Mouse (Mus musculus): Measurements from ENCODE around the gene Cd8a. TPM values are rescaled to one million over a fixed set of nuclear protein-coding genes. Genes with fewer than 3 reads are reported as not detected.

Gene Cd8a
- polyA plus RNA-seq, 1 experiment from 2014 or later = not detected

DNA sequence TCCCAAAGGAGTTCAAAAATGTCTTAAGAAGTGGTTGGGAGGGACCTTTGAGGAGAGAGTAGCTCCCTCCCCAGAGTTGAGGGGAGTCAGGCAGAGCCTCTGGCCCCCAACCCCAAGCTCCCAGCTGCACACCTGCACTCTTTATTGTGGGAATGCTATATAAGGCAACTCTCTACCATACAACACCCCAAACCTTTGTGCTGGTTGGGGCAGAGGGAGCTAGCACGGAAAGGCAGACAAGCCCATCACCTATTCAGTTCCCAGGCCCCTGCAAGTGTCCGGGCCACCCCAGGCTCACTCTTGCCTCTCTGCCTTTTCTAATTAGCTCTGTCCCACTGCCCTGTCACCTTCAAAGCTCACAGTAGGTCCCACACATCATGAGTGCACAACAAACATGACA is 19.5 kb upstream of the Cd8a start:
- Histone ChIP-seq H3K27ac (replicated peaks; ENCODE audit: low read depth, low read length) (no peak overlapping the region), H3K4me2 (ENCODE audit: low read depth, low read length) (no peak overlapping the region), H3K36me3 (replicated peaks; ENCODE audit: control insufficient read depth, insufficient read depth, low read depth, low read length) (no peaks in the 10 kb centered on the region), H3K9me3 (replicated peaks; ENCODE audit: control insufficient read depth, low read length) (no peaks in the 10 kb centered on the region), H3K4me1 (ENCODE audit: control insufficient read depth, insufficient read depth, low read length) (no peaks in the 10 kb centered on the region), H3K4me3 (ENCODE audit: low read depth, low read length) (no peak overlapping the region), H3K27me3 (ENCODE audit: control insufficient read depth, insufficient read depth, low read length) (no peaks in the 10 kb centered on the region), H3K9ac (replicated peaks; ENCODE audit: low read length) (no peak overlapping the region)
- ATAC-seq (replicated peaks; ENCODE audit: insufficient number of reproducible peaks, low FRiP score, low TSS enrichment, low read depth) (no peak), DNase-seq (ENCODE audit: low spot score) (no peak)
- 73% methylated on average over 2 of the region's 2 CpGs for WGBS

DNA sequence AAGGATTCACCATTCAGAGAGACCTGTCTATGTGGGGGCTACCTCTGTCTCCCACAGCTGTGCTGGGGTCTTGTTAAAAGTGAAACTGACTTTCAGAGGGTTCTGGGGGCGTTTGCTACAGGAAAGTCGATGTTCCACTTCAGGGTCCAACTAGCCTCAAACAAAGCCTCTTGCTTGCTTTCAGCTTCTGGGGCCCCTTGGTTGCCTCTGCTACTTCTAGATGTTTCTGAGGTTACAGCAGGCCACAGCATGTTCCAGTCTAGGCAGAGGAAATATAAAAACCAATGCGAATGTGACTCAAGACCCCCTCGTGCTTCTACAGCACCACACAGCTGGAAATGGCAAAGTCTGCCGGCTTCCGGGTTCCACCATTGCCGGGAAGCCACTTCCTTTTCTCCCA is 15.7 kb upstream of the Cd8a start:
- no peak for DNase-seq (ENCODE audit: low spot score)
- H3K36me3 ChIP-seq (replicated peaks; ENCODE audit: control insufficient read depth, insufficient read depth, low read depth, low read length) = no peaks in the 10 kb centered on the region
- WGBS = 87% methylated on average over 7 of the region's 7 CpGs
- no peak overlapping the region for H3K27ac ChIP-seq (replicated peaks; ENCODE audit: low read depth, low read length)
- no peak overlapping the region for H3K4me3 ChIP-seq (ENCODE audit: low read depth, low read length)
- no peaks in the 10 kb centered on the region for H3K27me3 ChIP-seq (ENCODE audit: control insufficient read depth, insufficient read depth, low read length)
- no peaks in the 10 kb centered on the region for H3K4me1 ChIP-seq (ENCODE audit: control insufficient read depth, insufficient read depth, low read length)
- no peaks in the 10 kb centered on the region for H3K9me3 ChIP-seq (replicated peaks; ENCODE audit: control insufficient read depth, low read length)
- no peak overlapping the region for H3K4me2 ChIP-seq (ENCODE audit: low read depth, low read length)
- ATAC-seq (replicated peaks; ENCODE audit: insufficient number of reproducible peaks, low FRiP score, low TSS enrichment, low read depth) = no peak
- no peak overlapping the region for H3K9ac ChIP-seq (replicated peaks; ENCODE audit: low read length)

DNA sequence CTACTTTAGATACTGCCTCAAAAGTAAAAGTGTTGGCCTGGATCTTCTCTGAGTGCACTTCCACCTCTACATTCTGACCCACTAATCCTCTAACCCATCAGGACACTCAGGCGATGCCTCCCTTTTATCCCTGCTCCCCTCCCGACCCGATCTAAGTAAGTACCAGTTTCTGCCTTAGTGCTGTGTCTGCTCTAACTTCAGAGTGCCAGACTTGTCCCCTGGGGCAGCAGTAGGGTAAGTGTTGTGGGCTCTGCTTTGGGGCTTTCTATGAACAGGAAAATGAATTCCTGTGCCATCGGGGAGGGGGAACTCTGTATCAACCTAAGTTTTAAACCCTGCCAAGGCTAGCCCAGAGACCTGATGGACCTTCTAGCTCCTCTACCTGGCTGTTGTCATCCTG is 13.0 kb upstream of the Cd8a start:
- Histone ChIP-seq H3K4me1 (ENCODE audit: control insufficient read depth, insufficient read depth, low read length) (no peaks in the 10 kb centered on the region), H3K27ac (replicated peaks; ENCODE audit: low read depth, low read length) (no peak overlapping the region), H3K4me3 (ENCODE audit: low read depth, low read length) (no peak overlapping the region), H3K9ac (replicated peaks; ENCODE audit: low read length) (no peak overlapping the region), H3K27me3 (ENCODE audit: control insufficient read depth, insufficient read depth, low read length) (no peaks in the 10 kb centered on the region), H3K9me3 (replicated peaks; ENCODE audit: control insufficient read depth, low read length) (no peaks in the 10 kb centered on the region), H3K4me2 (ENCODE audit: low read depth, low read length) (no peak overlapping the region), H3K36me3 (replicated peaks; ENCODE audit: control insufficient read depth, insufficient read depth, low read depth, low read length) (no peaks in the 10 kb centered on the region)
- 74% methylated on average over 4 of the region's 4 CpGs for WGBS
- no peak for ATAC-seq (replicated peaks; ENCODE audit: insufficient number of reproducible peaks, low FRiP score, low TSS enrichment, low read depth)
- no peak for DNase-seq (ENCODE audit: low spot score)

DNA sequence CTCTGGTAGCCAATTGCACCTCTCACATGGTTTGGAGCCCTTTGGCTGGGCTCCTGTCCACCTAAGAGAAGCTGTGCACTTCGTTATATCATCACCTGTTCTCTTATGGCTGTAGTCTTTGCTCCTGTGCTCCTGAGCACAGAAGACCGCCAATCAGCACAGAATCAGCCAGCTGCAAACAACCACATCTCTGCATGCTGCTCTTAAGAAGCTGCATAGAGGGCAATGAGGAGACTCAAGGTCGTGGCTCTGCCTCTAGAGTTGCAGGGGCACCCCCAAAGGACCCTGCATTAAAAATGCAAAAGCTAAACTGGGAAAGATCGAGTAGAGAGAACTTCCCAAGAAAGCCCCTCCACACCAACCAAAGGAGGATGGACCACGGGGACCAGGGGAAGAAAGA is 12.5 kb upstream of the Cd8a start:
- ATAC-seq (replicated peaks; ENCODE audit: insufficient number of reproducible peaks, low FRiP score, low TSS enrichment, low read depth) (no peak), DNase-seq (ENCODE audit: low spot score) (no peak)
- H3K9ac ChIP-seq (replicated peaks; ENCODE audit: low read length) = no peak overlapping the region
- H3K36me3 ChIP-seq (replicated peaks; ENCODE audit: control insufficient read depth, insufficient read depth, low read depth, low read length) = no peaks in the 10 kb centered on the region
- no peak overlapping the region for H3K4me3 ChIP-seq (ENCODE audit: low read depth, low read length)
- H3K4me2 ChIP-seq (ENCODE audit: low read depth, low read length) = no peak overlapping the region
- H3K4me1 ChIP-seq (ENCODE audit: control insufficient read depth, insufficient read depth, low read length) = no peaks in the 10 kb centered on the region
- H3K9me3 ChIP-seq (replicated peaks; ENCODE audit: control insufficient read depth, low read length) = no peaks in the 10 kb centered on the region
- no peak overlapping the region for H3K27ac ChIP-seq (replicated peaks; ENCODE audit: low read depth, low read length)
- WGBS = 52% methylated on average over 5 of the region's 5 CpGs
- H3K27me3 ChIP-seq (ENCODE audit: control insufficient read depth, insufficient read depth, low read length) = no peaks in the 10 kb centered on the region

DNA sequence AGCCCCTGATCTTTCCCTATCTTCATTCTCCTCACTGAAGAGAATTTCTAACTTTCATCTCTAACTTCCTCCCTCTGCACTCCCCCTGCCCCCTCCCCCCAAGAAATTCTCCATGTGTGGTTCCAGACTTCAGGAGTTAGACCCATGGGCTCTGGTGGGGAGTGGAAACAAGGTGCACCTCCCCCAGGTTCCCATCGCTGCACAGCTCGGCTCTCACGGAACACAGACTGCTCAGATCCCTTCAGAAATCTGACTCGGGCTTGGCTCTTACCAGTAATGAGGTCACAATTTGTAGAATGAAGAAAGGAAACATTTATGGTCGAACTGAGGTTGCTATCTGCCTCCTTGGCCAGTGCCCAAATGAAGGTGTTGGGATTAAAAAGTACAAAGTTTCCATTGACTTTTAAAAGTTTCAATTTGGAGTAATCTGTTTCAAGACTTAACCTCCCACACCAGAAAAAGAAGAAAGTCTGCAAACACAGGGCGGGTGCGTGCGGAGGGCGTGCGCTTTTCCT is 12.0 kb upstream of the Cd8a start:
- Histone ChIP-seq H3K4me1 (ENCODE audit: control insufficient read depth, insufficient read depth, low read length) (no peaks in the 10 kb centered on the region), H3K9me3 (replicated peaks; ENCODE audit: control insufficient read depth, low read length) (no peaks in the 10 kb centered on the region), H3K27ac (replicated peaks; ENCODE audit: low read depth, low read length) (no peak overlapping the region), H3K27me3 (ENCODE audit: control insufficient read depth, insufficient read depth, low read length) (no peaks in the 10 kb centered on the region), H3K4me2 (ENCODE audit: low read depth, low read length) (no peak overlapping the region), H3K4me3 (ENCODE audit: low read depth, low read length) (no peak overlapping the region), H3K36me3 (replicated peaks; ENCODE audit: control insufficient read depth, insufficient read depth, low read depth, low read length) (no peaks in the 10 kb centered on the region), H3K9ac (replicated peaks; ENCODE audit: low read length) (no peak overlapping the region)
- DNase-seq (ENCODE audit: low spot score) (no peak), ATAC-seq (replicated peaks; ENCODE audit: insufficient number of reproducible peaks, low FRiP score, low TSS enrichment, low read depth) (no peak)
- 83% methylated on average over 10 of the region's 10 CpGs for WGBS

DNA sequence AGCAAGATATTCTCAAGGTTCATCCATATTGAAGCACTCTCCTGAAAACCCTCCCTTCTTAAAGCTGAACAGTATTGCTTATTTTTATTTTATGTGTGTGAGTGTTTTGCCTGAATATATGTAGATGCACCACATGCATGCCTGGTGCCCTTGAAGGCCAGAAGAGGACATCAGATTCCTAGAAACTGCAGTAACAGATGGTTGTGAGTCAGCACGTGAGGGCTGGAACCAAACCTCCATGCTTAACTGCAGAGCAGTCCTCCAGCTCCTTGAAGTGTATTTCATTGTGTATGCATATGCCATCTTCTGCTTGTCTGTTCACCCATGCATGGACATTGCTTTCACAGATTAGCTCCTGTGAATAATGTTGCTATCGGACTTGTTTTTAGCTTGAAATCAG is 9.2 kb upstream of the Cd8a start:
- ATAC-seq (replicated peaks; ENCODE audit: insufficient number of reproducible peaks, low FRiP score, low TSS enrichment, low read depth) = no peak
- Histone ChIP-seq H3K36me3 (replicated peaks; ENCODE audit: control insufficient read depth, insufficient read depth, low read depth, low read length) (no peaks in the 10 kb centered on the region), H3K9ac (replicated peaks; ENCODE audit: low read length) (no peak overlapping the region), H3K27ac (replicated peaks; ENCODE audit: low read depth, low read length) (no peak overlapping the region), H3K27me3 (ENCODE audit: control insufficient read depth, insufficient read depth, low read length) (no peaks in the 10 kb centered on the region), H3K9me3 (replicated peaks; ENCODE audit: control insufficient read depth, low read length) (no peaks in the 10 kb centered on the region), H3K4me2 (ENCODE audit: low read depth, low read length) (no peak overlapping the region), H3K4me1 (ENCODE audit: control insufficient read depth, insufficient read depth, low read length) (no peaks in the 10 kb centered on the region), H3K4me3 (ENCODE audit: low read depth, low read length) (no peak overlapping the region)
- 78% methylated on average over 2 of the region's 2 CpGs for WGBS
- no peak for DNase-seq (ENCODE audit: low spot score)

DNA sequence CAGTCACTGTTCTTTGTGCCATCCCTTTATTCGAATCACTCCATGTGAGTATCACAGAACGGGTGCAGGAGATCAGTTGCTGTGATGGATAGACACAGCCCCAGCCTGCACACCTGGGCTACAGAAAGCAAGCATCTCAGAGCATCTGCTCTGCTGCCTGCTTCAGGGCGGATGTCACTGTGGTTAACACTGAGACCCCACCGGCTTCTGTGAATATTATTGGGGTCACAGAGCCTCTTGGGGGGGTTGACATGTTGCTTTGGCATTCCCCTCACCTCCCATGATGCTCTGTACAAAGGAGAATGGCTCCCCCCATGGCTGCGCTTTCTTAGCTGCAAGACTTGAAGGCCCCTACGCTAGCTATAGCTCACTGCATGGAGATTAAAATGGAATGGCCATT is 3.8 kb upstream of the Cd8a start:
- no peak overlapping the region for H3K9ac ChIP-seq (replicated peaks; ENCODE audit: low read length)
- H3K4me2 ChIP-seq (ENCODE audit: low read depth, low read length) = no peak overlapping the region
- 90% methylated on average over 6 of the region's 6 CpGs for WGBS
- H3K27me3 ChIP-seq (ENCODE audit: control insufficient read depth, insufficient read depth, low read length) = no peaks in the 10 kb centered on the region
- H3K4me1 ChIP-seq (ENCODE audit: control insufficient read depth, insufficient read depth, low read length) = no peaks in the 10 kb centered on the region
- ATAC-seq (replicated peaks; ENCODE audit: insufficient number of reproducible peaks, low FRiP score, low TSS enrichment, low read depth) (no peak), DNase-seq (ENCODE audit: low spot score) (no peak)
- H3K36me3 ChIP-seq (replicated peaks; ENCODE audit: control insufficient read depth, insufficient read depth, low read depth, low read length) = no peaks in the 10 kb centered on the region
- no peak overlapping the region for H3K4me3 ChIP-seq (ENCODE audit: low read depth, low read length)
- H3K27ac ChIP-seq (replicated peaks; ENCODE audit: low read depth, low read length) = no peak overlapping the region
- no peaks in the 10 kb centered on the region for H3K9me3 ChIP-seq (replicated peaks; ENCODE audit: control insufficient read depth, low read length)

DNA sequence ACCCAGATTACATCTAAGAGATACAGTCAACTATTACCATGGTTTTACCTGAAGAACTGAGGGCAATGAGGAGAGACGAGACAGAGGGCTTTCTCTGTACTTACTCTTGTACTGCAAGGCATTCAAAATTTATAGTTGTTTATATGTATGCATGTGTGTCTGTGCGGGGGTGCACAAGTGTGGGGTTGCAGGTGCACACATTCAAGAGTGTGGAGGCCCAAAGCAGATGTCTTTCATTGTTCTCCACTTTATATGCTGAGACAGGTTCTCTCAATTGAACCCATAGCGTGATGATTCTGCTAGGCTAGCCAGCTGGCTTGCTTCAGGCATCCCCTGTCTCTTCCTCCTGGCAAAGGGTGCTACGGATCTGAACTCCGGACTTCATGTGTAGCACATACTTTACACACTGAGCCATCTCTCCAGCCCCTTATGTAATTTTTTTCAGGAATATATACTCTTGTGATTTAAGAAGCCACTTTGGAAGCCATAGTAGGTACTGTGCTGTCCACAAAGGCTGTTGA is 2.1 kb upstream of the Cd8a start:
- H3K4me3 ChIP-seq (ENCODE audit: low read depth, low read length) = no peak overlapping the region
- no peaks in the 10 kb centered on the region for H3K36me3 ChIP-seq (replicated peaks; ENCODE audit: control insufficient read depth, insufficient read depth, low read depth, low read length)
- no peaks in the 10 kb centered on the region for H3K27me3 ChIP-seq (ENCODE audit: control insufficient read depth, insufficient read depth, low read length)
- ATAC-seq (replicated peaks; ENCODE audit: insufficient number of reproducible peaks, low FRiP score, low TSS enrichment, low read depth) (no peak), DNase-seq (ENCODE audit: low spot score) (no peak)
- no peak overlapping the region for H3K9ac ChIP-seq (replicated peaks; ENCODE audit: low read length)
- H3K9me3 ChIP-seq (replicated peaks; ENCODE audit: control insufficient read depth, low read length) = no peaks in the 10 kb centered on the region
- H3K27ac ChIP-seq (replicated peaks; ENCODE audit: low read depth, low read length) = no peak overlapping the region
- no peaks in the 10 kb centered on the region for H3K4me1 ChIP-seq (ENCODE audit: control insufficient read depth, insufficient read depth, low read length)
- WGBS = 90% methylated on average over 5 of the region's 5 CpGs
- H3K4me2 ChIP-seq (ENCODE audit: low read depth, low read length) = no peak overlapping the region

Data from embryonic facial prominence, embryonic 11.5 days (tissue).